Mouse (Mus musculus) skeletal muscle tissue, adult 2 months (tissue): ENCODE measurements around the gene Kcnj13.

Source experiments
- DNase-seq: peaks from one replicate; pipeline ENCODE4 v3.0.0-alpha.2; 2012; ENCODE audit warnings: low read depth, low spot score

Gene Kcnj13

GRCm38 (mm10) chr1:87394594-87394993 lies at the start of gene Kcnj13:
TSS of gene Kcnj13 (minus strand) at chr1:87394729.
- DNase-seq, result no peak

- DNase-seq, result no peak
These were observed 42.1 kb upstream of the Kcnj13 start for GRCm38 (mm10) chr1:87436583-87436982.

- DNase-seq, result no peak
These were observed 40.6 kb upstream of the Kcnj13 start for GRCm38 (mm10) chr1:87435125-87435524.

GRCm38 (mm10) chr1:87418733-87419132 lies 24.2 kb upstream of the Kcnj13 start:
- peak; percentile 13 for DNase-seq

- DNase-seq, result no peak
These were observed 14.9 kb upstream of the Kcnj13 start for GRCm38 (mm10) chr1:87409380-87409779.

- DNase-seq, result no peak
These were observed 11.5 kb upstream of the Kcnj13 start for GRCm38 (mm10) chr1:87406012-87406411.

GRCm38 (mm10) chr1:87404710-87405109 lies 10.2 kb upstream of the Kcnj13 start:
- DNase-seq, result no peak

GRCm38 (mm10) chr1:87396923-87397586 lies 2.5 kb upstream of the Kcnj13 start:
- no peak for DNase-seq

GRCm38 (mm10) chr1:87393444-87394195 lies 909 bp downstream of the Kcnj13 start:
- DNase-seq, result no peak

GRCm38 (mm10) chr1:87386436-87387092 lies 8.0 kb downstream of the Kcnj13 start:
- DNase-seq, result no peak

- no peak for DNase-seq
These were observed 13.4 kb downstream of the Kcnj13 start for GRCm38 (mm10) chr1:87381152-87381551.

GRCm38 (mm10) chr1:87379919-87380318 lies 14.6 kb downstream of the Kcnj13 start:
- DNase-seq, result no peak

GRCm38 (mm10) chr1:87378024-87378560 lies 16.4 kb downstream of the Kcnj13 start:
- DNase-seq, result no peak

- DNase-seq, result no peak
These were observed 34.3 kb downstream of the Kcnj13 start for GRCm38 (mm10) chr1:87360276-87360675.

- DNase-seq, result no peak
These were observed 44.0 kb downstream of the Kcnj13 start for GRCm38 (mm10) chr1:87350576-87350975.
